Mouse (Mus musculus): Measurements from ENCODE around the gene Emx1.

DNA sequence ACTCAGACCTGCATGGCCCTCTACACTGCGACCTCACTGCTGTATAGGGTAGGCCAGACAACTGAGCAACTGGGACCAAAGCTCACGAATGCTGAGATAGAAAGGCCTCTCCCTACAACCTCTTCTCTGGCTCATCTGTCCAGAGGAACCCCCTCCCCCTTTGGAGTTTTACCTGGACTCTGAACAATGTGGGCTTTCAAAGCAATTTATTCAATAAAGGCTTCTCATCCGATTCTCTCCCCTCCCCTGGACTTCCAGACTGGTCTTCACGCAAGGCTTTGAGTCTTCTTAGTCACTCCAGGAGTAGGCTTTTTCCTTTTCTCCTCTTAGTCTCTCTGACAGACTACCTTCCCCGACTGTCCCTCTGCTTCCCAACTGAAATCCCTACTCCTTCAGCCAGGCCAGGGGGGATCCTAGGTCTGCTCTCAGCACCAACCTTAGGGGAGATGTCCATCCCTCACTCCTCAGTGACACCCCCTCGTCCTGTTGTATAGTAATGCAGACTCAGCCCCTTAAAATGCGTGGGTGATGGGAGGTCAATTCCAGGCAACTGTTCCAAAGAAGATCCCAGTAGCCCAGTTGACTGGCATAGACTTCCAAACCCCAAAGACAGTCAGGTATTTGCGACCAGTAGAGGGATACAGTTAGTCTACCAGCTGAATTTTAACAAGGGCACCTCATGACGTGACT lies 4.7 kb downstream of the Emx1 start:
- no peak for TF ChIP-seq CTCF (IDR thresholded peaks at IDR 0.05)
- TF ChIP-seq POLR2A (IDR thresholded peaks at IDR 0.05; ENCODE audit: insufficient read depth, low read depth, low read length), result no peak
- TF ChIP-seq EP300 (IDR thresholded peaks at IDR 0.05; ENCODE audit: insufficient read depth, low read depth, low read length), result no peak

All from heart, adult 2 months (tissue).